Mouse (Mus musculus) liver, embryonic 14.5 days (tissue): ENCODE measurements at regions not wholly inside any gene's neighbourhood (a gene's known extent, or its start where the extent isn't known, plus 50 kb on each side); places are given as distances from the start of the nearest gene placed in this dataset.

Experiments used
- ATAC-seq: fragments of 200-750 bp; cut with Nextera tagmentation; 2 replicates; pipeline ENCODE4 v1.8.0; 2017; ENCODE audit warnings: moderate number of reproducible peaks, mild to moderate bottlenecking, moderate library complexity; ENCODE audit not compliant: insufficient read depth
- DNase-seq, 3 experiments: peaks; one replicate each; pipeline ENCODE4 v3.0.0-alpha.2; 2012 to 2013; ENCODE audit warnings: low read depth in 3 of 3, low spot score in 3 of 3
- H3K27ac ChIP-seq: fragments of 300-500 bp; sonication (generic); 2 replicates; pipeline ENCODE4 v1.5.1; 2014; ENCODE audit warnings: moderate library complexity, mild to moderate bottlenecking, control low read depth, inconsistent platforms
- H3K27me3 ChIP-seq: fragments of 300-500 bp; sonication (generic); 2 replicates; pipeline ENCODE4 v1.6.1; 2014; ENCODE audit warnings: mild to moderate bottlenecking, low read length, moderate library complexity; ENCODE audit not compliant: control insufficient read depth, insufficient read depth
- H3K36me3 ChIP-seq: fragments of 300-500 bp; sonication (generic); replicated peaks from 2 replicates; pipeline ENCODE4 v1.6.1; 2014; ENCODE audit warnings: low read depth; ENCODE audit not compliant: control insufficient read depth, insufficient read depth
- H3K4me1 ChIP-seq, 2 experiments: fragments of 200-500 bp in 1 of 2; fragments of 300-500 bp in 1 of 2; sonication (generic) in 1 of 2; replicated peaks; 2 replicates each; pipeline ENCODE4 v1.6.1; 2012 to 2014; ENCODE audit warnings: antibody characterized with exemption in 1 of 2, inconsistent platforms in 1 of 2, low read length in 1 of 2; ENCODE audit not compliant: control insufficient read depth in 2 of 2, insufficient read depth in 2 of 2
- H3K4me2 ChIP-seq: fragments of 300-500 bp; sonication (generic); 2 replicates; pipeline ENCODE4 v1.6.1; 2014; ENCODE audit warnings: low read depth, mild to moderate bottlenecking, control low read depth, moderate library complexity
- H3K4me3 ChIP-seq, 2 experiments: fragments of 200-500 bp in 1 of 2; fragments of 300-500 bp in 1 of 2; sonication (generic) in 1 of 2; 2 replicates each; pipeline ENCODE4 v1.5.1; 2012 to 2014; ENCODE audit warnings: low read depth in 2 of 2, low read length in 2 of 2, mild to moderate bottlenecking in 2 of 2, control low read depth in 1 of 2, inconsistent platforms in 1 of 2, moderate library complexity in 1 of 2; ENCODE audit not compliant: insufficient read depth in 1 of 2
- H3K9ac ChIP-seq: fragments of 300-500 bp; sonication (generic); replicated peaks from 2 replicates; pipeline ENCODE4 v1.6.1; 2014; ENCODE audit warnings: mild to moderate bottlenecking, control low read depth, moderate library complexity
- H3K9me3 ChIP-seq: fragments of 300-500 bp; sonication (generic); 2 replicates; pipeline ENCODE4 v1.6.1; 2016; ENCODE audit warnings: low read length, mixed read lengths; ENCODE audit not compliant: control insufficient read depth
- CTCF ChIP-seq: IDR thresholded peaks from 2 replicates; pipeline ENCODE4 v1.5.1; 2016; ENCODE audit warnings: antibody characterized with exemption, low read depth, control low read depth
- EP300 ChIP-seq: IDR thresholded peaks from 2 replicates; pipeline ENCODE4 v1.6.1; 2016; ENCODE audit warnings: antibody characterized with exemption, low read depth
- WGBS: fragments of 180-500 bp; shearing (Covaris S2); extraction: QIAGEN DNeasy Blood & Tissue Kit; methylation state at CpG from one replicate; pipeline ENCODE4 v1.1.7; 2014; ENCODE audit not compliant: insufficient replicate concordance; 5-methylcytosine and 5-hydroxymethylcytosine counted together

DNA sequence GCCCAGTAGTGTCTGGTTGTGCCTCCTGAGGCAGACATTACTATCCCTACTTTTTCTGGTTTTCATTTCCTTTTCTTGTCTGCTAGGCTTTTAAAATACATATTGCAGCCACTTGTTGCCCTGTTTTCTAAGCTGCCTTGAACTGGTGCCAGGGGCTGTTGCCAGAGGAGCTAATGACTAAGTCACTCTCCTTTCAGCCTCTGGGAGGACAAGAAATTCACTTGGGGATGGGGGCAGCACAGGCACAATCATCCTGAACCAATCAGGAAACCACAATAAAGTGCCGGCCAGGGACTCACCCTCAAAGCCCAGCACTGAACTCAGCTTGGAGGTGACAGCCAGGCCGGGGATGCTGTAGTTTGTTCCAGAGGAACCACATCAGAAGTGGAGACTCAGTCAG, 740.3 kb downstream of the Dhx35 start:
- Histone ChIP-seq H3K9ac (no peak overlapping the region), H3K4me3 (no peak overlapping the region), H3K4me2 (no peak overlapping the region), H3K27ac (no peak overlapping the region), H3K27me3 (no peaks in the 10 kb centered on the region), H3K36me3 (no peaks in the 10 kb centered on the region), H3K9me3 (no peaks in the 10 kb centered on the region), H3K4me1 (no peaks in the 10 kb centered on the region)
- ATAC-seq (no peak), DNase-seq (no peak)
- no peak for TF ChIP-seq EP300
- TF ChIP-seq CTCF = no peak
- WGBS = 39% methylated on average over 2 of the region's 2 CpGs

DNA sequence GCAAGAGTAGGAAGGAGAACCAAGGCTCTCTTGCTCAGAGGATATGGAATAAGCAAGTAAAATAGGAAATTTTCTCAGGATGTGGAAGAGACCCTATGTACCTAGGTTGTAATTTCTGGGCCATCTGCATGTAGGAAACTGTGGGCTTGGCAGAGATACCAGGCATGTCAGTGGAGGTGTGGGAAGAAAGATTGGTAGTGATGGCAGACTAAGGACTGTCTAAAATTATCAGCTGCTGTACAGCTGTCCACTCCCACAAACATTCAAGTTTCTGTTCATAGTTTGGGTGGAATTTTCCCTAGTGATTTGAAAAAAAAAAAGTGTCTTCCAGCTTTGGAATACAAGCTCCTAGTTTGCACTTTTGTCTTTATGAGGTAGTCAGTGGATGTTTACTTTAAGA, 744.7 kb downstream of the Dhx35 start:
- H3K9me3 ChIP-seq = no peaks in the 10 kb centered on the region
- H3K4me2 ChIP-seq = no peak overlapping the region
- no peak overlapping the region for H3K9ac ChIP-seq
- TF ChIP-seq EP300 (no peak), CTCF (no peak)
- ATAC-seq (no peak), DNase-seq (no peak)
- H3K27me3 ChIP-seq = no peaks in the 10 kb centered on the region
- H3K4me3 ChIP-seq = no peak overlapping the region
- H3K36me3 ChIP-seq = no peaks in the 10 kb centered on the region
- no peaks in the 10 kb centered on the region for H3K4me1 ChIP-seq
- H3K27ac ChIP-seq = no peak overlapping the region

- no peaks in the 10 kb centered on the region for H3K9me3 ChIP-seq
- H3K9ac ChIP-seq = no peak overlapping the region
- H3K36me3 ChIP-seq = no peaks in the 10 kb centered on the region
- H3K27me3 ChIP-seq = no peaks in the 10 kb centered on the region
- H3K4me2 ChIP-seq = no peak overlapping the region
- WGBS = 53% methylated on average over 3 of the region's 3 CpGs
- no peak overlapping the region for H3K4me3 ChIP-seq
- no peak for TF ChIP-seq EP300
- no peak for TF ChIP-seq CTCF
- no peak overlapping the region for H3K27ac ChIP-seq
- H3K4me1 ChIP-seq = no peaks in the 10 kb centered on the region
- DNase-seq (no peak), ATAC-seq (no peak)
These were observed 763.0 kb downstream of the Dhx35 start for GRCm38 (mm10) chr2:159557567-159557966.

DNA sequence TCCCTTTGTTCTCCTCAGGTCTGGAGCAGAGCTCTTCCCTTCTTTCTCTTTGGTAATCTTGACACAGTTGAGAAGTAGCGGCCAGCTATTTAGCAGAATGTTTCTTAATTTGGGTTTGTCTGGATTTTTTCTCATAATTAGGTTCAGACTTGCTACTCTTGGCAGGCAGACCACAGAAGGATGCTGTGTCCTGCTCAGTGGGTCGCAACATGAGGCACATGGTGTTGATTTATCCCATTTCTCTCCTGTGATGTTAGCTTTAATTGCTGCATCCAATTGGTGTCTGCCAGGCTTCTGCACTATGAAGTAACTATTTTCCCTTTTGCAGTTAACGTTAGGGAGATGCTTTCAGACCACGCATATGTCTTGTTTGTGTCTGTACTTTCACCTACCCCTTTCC, 768.7 kb downstream of the Gm826 start:
- no peak for DNase-seq
- 63% methylated on average over 4 of the region's 4 CpGs for WGBS
- H3K36me3 ChIP-seq = no peaks in the 10 kb centered on the region
- H3K4me1 ChIP-seq = no peaks in the 10 kb centered on the region
- H3K27me3 ChIP-seq = no peaks in the 10 kb centered on the region
- H3K4me2 ChIP-seq = no peak overlapping the region
- no peak overlapping the region for H3K9ac ChIP-seq
- H3K27ac ChIP-seq = no peak overlapping the region
- no peak overlapping the region for H3K4me3 ChIP-seq
- no peaks in the 10 kb centered on the region for H3K9me3 ChIP-seq
- TF ChIP-seq EP300 = no peak
- TF ChIP-seq CTCF = no peak
- ATAC-seq = no peak

- Histone ChIP-seq H3K9ac (no peak overlapping the region), H3K9me3 (no peaks in the 10 kb centered on the region), H3K36me3 (no peaks in the 10 kb centered on the region), H3K4me2 (no peak overlapping the region), H3K4me1 (no peaks in the 10 kb centered on the region), H3K4me3 (no peak overlapping the region), H3K27ac (no peak overlapping the region), H3K27me3 (no peaks in the 10 kb centered on the region)
- no peak for TF ChIP-seq EP300
- no peak for TF ChIP-seq CTCF
- 66% methylated on average over 5 of the region's 5 CpGs for WGBS
- DNase-seq (no peak), ATAC-seq (no peak)
These were observed 768.0 kb downstream of the Gm826 start for GRCm38 (mm10) chr2:159565921-159566320.

DNA sequence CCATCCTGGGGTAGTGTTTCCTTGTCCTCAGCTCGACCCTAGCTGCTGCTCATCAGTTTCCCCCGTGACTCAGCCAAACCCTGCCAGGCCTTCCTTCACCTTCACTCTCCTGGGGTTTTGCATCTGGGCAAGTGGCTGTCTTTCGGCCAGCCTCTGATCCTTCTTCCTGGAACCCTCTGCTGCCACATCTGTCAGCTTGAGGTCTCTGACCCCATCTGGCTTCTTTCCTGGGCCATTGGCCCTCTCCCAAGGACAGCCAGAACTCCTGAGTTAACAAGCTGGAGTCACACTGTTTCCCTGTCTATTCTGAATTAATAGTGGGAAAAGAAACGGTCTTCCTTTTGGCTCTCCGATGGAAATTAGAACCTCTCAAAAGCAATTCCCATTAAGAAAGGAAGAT, 767.5 kb downstream of the Gm826 start:
- ATAC-seq (no peak), DNase-seq (no peak)
- Histone ChIP-seq H3K36me3 (no peaks in the 10 kb centered on the region), H3K4me1 (no peaks in the 10 kb centered on the region), H3K9me3 (no peaks in the 10 kb centered on the region), H3K4me2 (no peak overlapping the region), H3K4me3 (no peak overlapping the region), H3K27me3 (no peaks in the 10 kb centered on the region), H3K9ac (no peak overlapping the region), H3K27ac (no peak overlapping the region)
- WGBS = 58% methylated on average over 5 of the region's 5 CpGs
- TF ChIP-seq CTCF (no peak), EP300 (no peak)
